25 mouse cellular contexts compared by ENCODE assay signal in the genomic region with DNA sequence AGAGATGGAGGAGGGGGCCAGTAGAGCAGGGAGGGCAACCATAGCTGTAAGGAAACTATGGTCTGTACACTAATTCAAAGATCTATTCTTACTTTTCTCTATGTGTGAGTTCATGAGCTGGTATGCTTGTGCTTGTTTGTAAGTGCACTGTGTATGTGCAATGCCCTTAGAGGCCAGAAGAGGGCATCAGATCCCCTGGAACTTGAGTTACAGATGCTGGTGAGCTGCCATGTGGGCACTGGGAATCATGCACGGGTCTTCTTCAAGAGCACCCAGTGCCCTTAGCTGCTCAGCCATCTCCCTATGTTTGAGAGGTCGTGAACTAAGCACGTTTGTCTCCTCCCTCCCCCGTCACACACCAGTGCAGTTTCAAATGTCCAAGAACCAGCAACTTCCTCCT.
DNase-seq lines count a peak whose midpoint lies in the region; ATAC-seq and TF ChIP-seq lines count a peak whose summit lies in the region.
"Had no signal": no experiment of that assay in that cellular context is flagged by ENCODE, and none has a peak within 500 bp of the region (broad histone marks: within the 10 kb centered on the region; RNA-seq: fewer than 3 reads in every experiment).

No protein-coding gene starts in this region.

- ATAC-seq in lung, postnatal 0 days = no peak
- no peak for ATAC-seq in activated CD4-positive, CD25-positive, alpha-beta regulatory T cell, adult 4 months
- ATAC-seq: forebrain, embryonic 13.5 days; midbrain, embryonic 16.5 days had no signal

- H3K4me3 ChIP-seq in heart, adult 2 months = no peak overlapping the region
- H3K4me3 ChIP-seq in lung, postnatal 0 days (ENCODE audit: low read depth, low read length) = no peak overlapping the region
- H3K4me3 ChIP-seq in cerebellum, adult 2 months (replicated peaks; ENCODE audit: insufficient read depth, low read depth, low read length) = no peak overlapping the region
- H3K4me3 ChIP-seq: embryonic facial prominence, embryonic 12.5 days; erythroblast, embryonic 14.5 days; forebrain, embryonic 13.5 days; heart, embryonic 15.5 days; liver, embryonic 13.5 days; megakaryocyte, embryonic 14.5 days; stomach, embryonic 15.5 days had no signal

- no peak for DNase-seq in heart, adult 2 months
- no peak for DNase-seq in heart, postnatal 14 days
- no peak for DNase-seq in lung, postnatal 0 days (ENCODE audit: low spot score)
- DNase-seq in lung, postnatal 25 days (ENCODE audit: low spot score) = no peak
- peak; percentile 74 for DNase-seq in ES-CJ7 (ENCODE audit: low read depth, low spot score)
- peak; percentile 12 for DNase-seq in induced T-regulatory cell, adult 2 months (ENCODE audit: low read depth)
- DNase-seq in cerebellum, adult 2 months = no peak
- DNase-seq: cerebellum, adult 9-11 months; gastrocnemius, postnatal 10 days; heart, adult 11 months; kidney, adult 8-10 months; kidney, postnatal 25 days; layer of hippocampus, adult 9-11 months; liver, embryonic 13.5 days; lung, postnatal 14 days; right cerebral cortex, postnatal 25 days; thymus, postnatal 36 days had no signal

- H3K36me3 ChIP-seq in heart, adult 2 months (ENCODE audit: control insufficient read depth, insufficient read depth, low read length) = no peaks in the 10 kb centered on the region
- no peaks in the 10 kb centered on the region for H3K36me3 ChIP-seq in lung, postnatal 0 days (ENCODE audit: insufficient read depth, low read length)
- H3K36me3 ChIP-seq: embryonic facial prominence, embryonic 12.5 days; heart, embryonic 15.5 days; liver, embryonic 13.5 days; stomach, embryonic 15.5 days had no signal

- no peak overlapping the region for H3K27ac ChIP-seq in heart, adult 2 months
- H3K27ac ChIP-seq in lung, postnatal 0 days (ENCODE audit: low read length) = no peak overlapping the region
- no peak overlapping the region for H3K27ac ChIP-seq in cerebellum, adult 2 months (ENCODE audit: insufficient read depth, low read length)
- H3K27ac ChIP-seq: embryonic facial prominence, embryonic 12.5 days; forebrain, embryonic 13.5 days; heart, embryonic 15.5 days; liver, embryonic 13.5 days; stomach, embryonic 15.5 days had no signal

- no peak overlapping the region for H3K9ac ChIP-seq in heart, adult 2 months (ENCODE audit: low read depth, low read length)
- H3K9ac ChIP-seq in lung, postnatal 0 days (replicated peaks; ENCODE audit: low read depth) = no peak overlapping the region
- H3K9ac ChIP-seq: embryonic facial prominence, embryonic 12.5 days; forebrain, embryonic 13.5 days; heart, embryonic 15.5 days; liver, embryonic 13.5 days; stomach, embryonic 15.5 days had no signal

- H3K9me3 ChIP-seq in lung, postnatal 0 days (ENCODE audit: low read length) = no peaks in the 10 kb centered on the region
- H3K9me3 ChIP-seq: embryonic facial prominence, embryonic 12.5 days; forebrain, embryonic 13.5 days; heart, embryonic 15.5 days; liver, embryonic 13.5 days; stomach, embryonic 15.5 days had no signal

- peak; percentile 17 for TF ChIP-seq CTCF in heart, adult 2 months (IDR thresholded peaks at IDR 0.05)
- TF ChIP-seq CTCF in lung, postnatal 0 days (IDR thresholded peaks at IDR 0.05) = peak; percentile 38
- no peak for TF ChIP-seq CTCF in cerebellum, adult 2 months (IDR thresholded peaks at IDR 0.05; ENCODE audit: borderline replicate concordance, insufficient read depth, low read depth, low read length)

- H3K4me1 ChIP-seq in heart, adult 2 months (ENCODE audit: control insufficient read depth, insufficient read depth, low read length) = no peaks in the 10 kb centered on the region
- no peaks in the 10 kb centered on the region for H3K4me1 ChIP-seq in lung, postnatal 0 days (ENCODE audit: insufficient read depth, low read depth, low read length)
- no peaks in the 10 kb centered on the region for H3K4me1 ChIP-seq in cerebellum, adult 2 months (ENCODE audit: control insufficient read depth, insufficient read depth, low read length)
- H3K4me1 ChIP-seq: embryonic facial prominence, embryonic 12.5 days; forebrain, embryonic 13.5 days; liver, embryonic 13.5 days; stomach, embryonic 15.5 days had no signal

- TF ChIP-seq POLR2A in heart, adult 2 months (IDR thresholded peaks at IDR 0.05; ENCODE audit: insufficient read depth, low read depth, low read length) = no peak
- no peak for TF ChIP-seq POLR2A in cerebellum, adult 2 months (IDR thresholded peaks at IDR 0.05; ENCODE audit: borderline replicate concordance, insufficient read depth, low read length)

- intact Hi-C loops in heart, adult 2 months (cut with DNase I) = no loop called here
- intact Hi-C loops in heart, postnatal 14 days (cut with DNase I) = no loop called here

- no peaks in the 10 kb centered on the region for H3K27me3 ChIP-seq in heart, adult 2 months (ENCODE audit: control insufficient read depth, insufficient read depth, low read length)
- H3K27me3 ChIP-seq in lung, postnatal 0 days (replicated peaks; ENCODE audit: insufficient read depth, low read length) = no peaks in the 10 kb centered on the region
- no peaks in the 10 kb centered on the region for H3K27me3 ChIP-seq in cerebellum, adult 2 months (ENCODE audit: control insufficient read depth, insufficient read depth, low read length)
- H3K27me3 ChIP-seq: embryonic facial prominence, embryonic 12.5 days; liver, embryonic 13.5 days had no signal

- 68% methylated on average over 4 of the region's 4 CpGs for WGBS in heart, adult 2 months
- WGBS in lung, postnatal 0 days = 57% methylated on average over 4 of the region's 4 CpGs
- 82% methylated on average over 4 of the region's 4 CpGs for WGBS in cerebellum, adult 2 months

- H3K4me2 ChIP-seq in lung, postnatal 0 days (replicated peaks; ENCODE audit: low read depth, low read length) = no peak overlapping the region
- H3K4me2 ChIP-seq: embryonic facial prominence, embryonic 12.5 days; forebrain, embryonic 13.5 days; heart, embryonic 15.5 days; liver, embryonic 13.5 days; stomach, embryonic 15.5 days had no signal

- no peak for TF ChIP-seq EP300 in heart, adult 2 months (IDR thresholded peaks at IDR 0.05; ENCODE audit: insufficient read depth, low read depth, low read length)
- TF ChIP-seq EP300 in lung, postnatal 0 days (IDR thresholded peaks at IDR 0.05) = no peak

- H3K79me2 ChIP-seq in heart, adult 2 months (replicated peaks; ENCODE audit: control insufficient read depth, insufficient read depth, low read length) = no peaks in the 10 kb centered on the region

Comparison
In these comparisons a context has a peak if more than half of its experiments do, and no peak if none do; other contexts are left out.
1. DNase-seq: peak in ES-CJ7 (single experiment) and induced T-regulatory cell, adult 2 months (single experiment); none in heart, adult 2 months (0 of 2), heart, postnatal 14 days (0 of 2), lung, postnatal 0 days (single experiment), lung, postnatal 25 days (single experiment) and cerebellum, adult 2 months (0 of 2).